Mouse (Mus musculus) hindbrain, postnatal 0 days (tissue): Measurements from ENCODE around the gene Zfp990. TPM values are rescaled to one million over a fixed set of nuclear protein-coding genes. Genes with fewer than 3 reads are reported as not detected.
"Not testable (repeated sequence)": the region's sequence is repeated elsewhere in the genome, so short reads cannot be mapped to it uniquely, and the experiment has no call there.

Experiments
- ATAC-seq: fragments of 200-750 bp; cut with Nextera tagmentation; 2 replicates; pipeline ENCODE4 v1.8.0; 2017; ENCODE audit warnings: mild to moderate bottlenecking, moderate TSS enrichment, moderate library complexity
- DNase-seq: peaks from one replicate; pipeline ENCODE4 v3.0.0-alpha.2; 2015; ENCODE audit warnings: low spot score
- H3K27ac ChIP-seq: fragments of 300-500 bp; sonication (generic); 2 replicates; pipeline ENCODE4 v1.5.1; 2014; ENCODE audit warnings: mild to moderate bottlenecking
- H3K27me3 ChIP-seq: fragments of 300-500 bp; sonication (generic); 2 replicates; pipeline ENCODE4 v1.6.1; 2014; ENCODE audit warnings: low read length, mixed read lengths; ENCODE audit not compliant: insufficient read depth
- H3K36me3 ChIP-seq: fragments of 300-500 bp; sonication (generic); 2 replicates; pipeline ENCODE4 v1.6.1; 2014; ENCODE audit warnings: low read length, mixed read lengths; ENCODE audit not compliant: insufficient read depth
- H3K4me1 ChIP-seq: fragments of 300-500 bp; sonication (generic); 2 replicates; pipeline ENCODE4 v1.6.1; 2014; ENCODE audit warnings: antibody characterized with exemption, low read length, mixed read lengths; ENCODE audit not compliant: insufficient read depth
- H3K4me2 ChIP-seq: fragments of 300-500 bp; sonication (generic); 2 replicates; pipeline ENCODE4 v1.6.1; 2014; ENCODE audit warnings: low read depth, mild to moderate bottlenecking, low read length, moderate library complexity, mixed read lengths
- H3K4me3 ChIP-seq: fragments of 300-500 bp; sonication (generic); 2 replicates; pipeline ENCODE4 v1.5.1; 2014; ENCODE audit warnings: low read length
- H3K9ac ChIP-seq: fragments of 300-500 bp; sonication (generic); replicated peaks from 2 replicates; pipeline ENCODE4 v1.6.1; 2014; ENCODE audit warnings: mild to moderate bottlenecking, low read length, moderate library complexity, mixed read lengths
- H3K9me3 ChIP-seq: fragments of 300-500 bp; sonication (generic); 2 replicates; pipeline ENCODE4 v1.6.1; 2016; ENCODE audit warnings: low read length, mixed read lengths
- CTCF ChIP-seq: IDR thresholded peaks from 2 replicates; pipeline ENCODE4 v1.5.1; 2016; ENCODE audit warnings: antibody characterized with exemption, control low read depth, low read depth
- WGBS: fragments of 180-500 bp; shearing (Covaris S2); extraction: QIAGEN DNeasy Blood & Tissue Kit; methylation state at CpG from one replicate; pipeline ENCODE4 v1.1.7; 2014; 5-methylcytosine and 5-hydroxymethylcytosine counted together
- polyA plus RNA-seq: library from polyadenylated mRNA; unstranded; fragments of >200 nt; fragmentation: Nextera tagmentation; extraction: Ambion mirVana; gene quantifications from 2 replicates; pipeline ENCODE4 v1.2.1, GENCODE M21; 2015
- total RNA-seq: library from RNA; depleted of rRNA; stranded (reverse); fragments of >200 nt; gene quantifications from 2 replicates; pipeline ENCODE4 v1.2.3, GENCODE M21; 2014; rRNA removed

Gene Zfp990
- total and polyA plus RNA-seq, 2 experiments from 2014 or later: 0.11 TPM; not detected in 1

GRCm38 (mm10) chr4:145564111-145564821 is 53.7 kb downstream of the Zfp990 start:
- Histone ChIP-seq H3K9me3 (peaks cover 29% of the 10 kb centered on the region), H3K36me3 (no peaks in the 10 kb centered on the region), H3K27ac (no peak overlapping the region), H3K4me3 (no peak overlapping the region), H3K9ac (no peak overlapping the region), H3K4me1 (no peaks in the 10 kb centered on the region), H3K27me3 (no peaks in the 10 kb centered on the region), H3K4me2 (no peak overlapping the region)
- WGBS: 83% methylated on average over 3 of the region's 3 CpGs
- DNase-seq (no peak), ATAC-seq (no peak)
- TF ChIP-seq CTCF: no peak

GRCm38 (mm10) chr4:145570461-145570860 is 59.9 kb downstream of the Zfp990 start:
- not testable (repeated sequence) for H3K9ac ChIP-seq, H3K27ac ChIP-seq, H3K4me3 ChIP-seq, H3K27me3 ChIP-seq, DNase-seq, H3K36me3 ChIP-seq, H3K4me2 ChIP-seq, H3K4me1 ChIP-seq, ATAC-seq
- peaks cover 16% of the 10 kb centered on the region; the same call in 1 of the 2 replicates for H3K9me3 ChIP-seq
- 81% methylated on average over 5 of the region's 10 CpGs for WGBS

DNA sequence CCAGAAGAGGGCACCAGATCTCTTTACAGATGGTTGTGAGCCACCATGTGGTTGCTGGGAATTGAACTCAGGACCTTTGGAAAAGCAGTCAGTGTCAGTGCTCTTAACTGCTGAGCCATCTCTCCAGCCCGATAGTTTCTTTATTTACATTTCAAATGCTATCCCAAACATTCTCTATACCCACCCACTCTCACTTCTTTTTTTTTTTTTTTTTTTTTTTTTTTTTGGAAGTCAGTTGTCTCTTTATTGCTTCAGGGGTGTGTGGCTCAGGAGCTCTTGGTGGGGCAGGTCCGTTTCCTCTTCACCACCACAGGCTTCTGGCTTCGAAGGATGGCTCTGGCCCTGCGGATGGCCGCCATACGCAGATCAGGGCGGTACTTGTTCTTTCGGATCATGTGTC is 66.1 kb downstream of the Zfp990 start:
- DNase-seq, ATAC-seq, H3K27me3 ChIP-seq, H3K4me3 ChIP-seq, H3K27ac ChIP-seq, H3K36me3 ChIP-seq, H3K4me2 ChIP-seq, H3K9ac ChIP-seq, H3K4me1 ChIP-seq: not testable (repeated sequence)
- 94% methylated on average over 8 of the region's 8 CpGs for WGBS
- peaks cover 16% of the 10 kb centered on the region for H3K9me3 ChIP-seq

GRCm38 (mm10) chr4:145580333-145580732 is 69.8 kb downstream of the Zfp990 start:
- H3K27me3 ChIP-seq, H3K36me3 ChIP-seq, H3K4me1 ChIP-seq, DNase-seq, H3K4me2 ChIP-seq, H3K4me3 ChIP-seq, H3K9ac ChIP-seq, H3K27ac ChIP-seq, ATAC-seq: not testable (repeated sequence)
- 95% methylated on average over 1 of the region's 1 CpGs for WGBS
- peaks cover 12% of the 10 kb centered on the region for H3K9me3 ChIP-seq

DNA sequence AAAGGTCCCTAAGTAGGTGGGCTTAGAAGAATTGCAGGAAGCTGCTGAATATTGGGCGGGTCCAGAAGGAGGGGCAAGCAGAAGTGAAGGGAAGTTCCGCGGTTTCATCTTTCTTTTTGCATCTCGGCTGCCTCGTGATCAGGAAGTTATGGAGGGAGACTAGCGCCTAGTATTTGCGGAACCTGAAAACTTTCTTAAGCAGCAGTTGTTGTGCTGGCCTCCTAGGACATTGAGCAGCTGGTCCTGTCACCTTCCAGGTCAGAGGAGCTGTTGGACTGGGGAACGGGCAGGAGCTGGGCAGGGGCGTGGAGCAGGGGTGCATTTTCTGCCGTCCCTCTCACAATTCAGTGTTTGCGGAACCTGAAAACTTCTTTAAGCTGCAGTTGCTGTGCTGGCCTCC is 74.5 kb downstream of the Zfp990 start, which contains the start of gene Gm13212:
Gene Gm13212, plus strand, starts transcription at position 89 of the 400 bp plus-strand sequence.
- not testable (repeated sequence) for H3K4me3 ChIP-seq, H3K4me1 ChIP-seq, H3K9ac ChIP-seq, H3K27ac ChIP-seq, H3K4me2 ChIP-seq, DNase-seq, H3K27me3 ChIP-seq, ATAC-seq, H3K36me3 ChIP-seq, H3K9me3 ChIP-seq
- 29% methylated on average over 11 of the region's 11 CpGs for WGBS

GRCm38 (mm10) chr4:145586046-145586445 is 75.5 kb downstream of the Zfp990 start:
- not testable (repeated sequence) for DNase-seq, H3K9ac ChIP-seq, H3K4me2 ChIP-seq, H3K4me3 ChIP-seq, H3K36me3 ChIP-seq, H3K27ac ChIP-seq, H3K27me3 ChIP-seq, H3K4me1 ChIP-seq, H3K9me3 ChIP-seq, ATAC-seq
- WGBS: 83% methylated on average over 2 of the region's 2 CpGs

Other genes with a start within 250 kb of the Zfp990 start
- 1.8 and 2.8 TPM in 2 replicates for gene Tnfrsf8, start 195.6 kb upstream of the Zfp990 start, total RNA-seq
- gene Tnfrsf8, start 195.6 kb upstream of the Zfp990 start, polyA plus RNA-seq: 1.0 and 1.2 TPM in 2 replicates
- 0.14 TPM in 1 of 2 replicates, not detected in the other for gene Gm13212, start 74.4 kb downstream of the Zfp990 start, total RNA-seq
- gene Gm13212, start 74.4 kb downstream of the Zfp990 start, polyA plus RNA-seq: 0.11 and 0.29 TPM in 2 replicates
- gene Zfp980, start 159.9 kb downstream of the Zfp990 start, total RNA-seq: not detected in 2 replicates
- 0.04 TPM in 1 of 2 replicates, not detected in the other for gene Zfp980, start 159.9 kb downstream of the Zfp990 start, polyA plus RNA-seq